Mouse (Mus musculus) ES-E14 (cell line): ENCODE measurements around the gene Hip1r.

Experiments used
- CHD2 ChIP-seq: IDR thresholded peaks from 2 replicates; pipeline ENCODE4 v1.6.1; 2014; ENCODE audit warnings: mild to moderate bottlenecking, low read depth, low read length, inconsistent platforms
- MAFK ChIP-seq: IDR thresholded peaks from 2 replicates; pipeline ENCODE4 v1.6.1; 2014; ENCODE audit warnings: mild to moderate bottlenecking, low read depth, low read length, inconsistent platforms; ENCODE audit not compliant: insufficient read depth
- ZC3H11A ChIP-seq: IDR thresholded peaks from 2 replicates; pipeline ENCODE4 v1.6.1; 2012; ENCODE audit warnings: low read depth, mild to moderate bottlenecking, inconsistent platforms, low read length, borderline replicate concordance
- ZNF384 ChIP-seq: IDR thresholded peaks from 2 replicates; pipeline ENCODE4 v1.6.1; 2012; ENCODE audit warnings: low read depth, low read length, inconsistent platforms

DNA sequence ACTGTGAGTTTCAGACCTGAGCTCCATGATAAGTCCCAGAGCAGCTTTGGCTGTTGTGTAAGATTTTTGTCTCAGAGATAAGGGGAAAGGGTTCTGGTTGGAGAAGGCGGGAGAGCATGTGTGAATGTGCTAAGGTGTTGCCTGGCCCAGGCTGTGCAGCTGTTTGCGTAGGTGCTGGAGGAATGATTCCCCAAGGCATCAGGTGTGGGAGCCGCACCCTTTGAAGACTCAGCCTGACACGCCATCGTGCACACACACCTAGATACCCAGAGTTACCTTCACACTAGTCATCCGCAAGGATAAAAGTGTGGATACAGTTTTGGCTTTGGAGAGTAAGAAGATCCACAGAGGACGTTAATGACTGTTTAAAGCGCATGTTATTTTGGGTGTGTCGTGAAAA, 62.0 kb downstream of the Hip1r start:
- TF ChIP-seq MAFK = no peak
- TF ChIP-seq ZC3H11A = no peak
- TF ChIP-seq ZNF384 = no peak
- TF ChIP-seq CHD2 = no peak
